Comparison of ENCODE assay signal across 23 mouse cellular contexts in the genomic region with DNA sequence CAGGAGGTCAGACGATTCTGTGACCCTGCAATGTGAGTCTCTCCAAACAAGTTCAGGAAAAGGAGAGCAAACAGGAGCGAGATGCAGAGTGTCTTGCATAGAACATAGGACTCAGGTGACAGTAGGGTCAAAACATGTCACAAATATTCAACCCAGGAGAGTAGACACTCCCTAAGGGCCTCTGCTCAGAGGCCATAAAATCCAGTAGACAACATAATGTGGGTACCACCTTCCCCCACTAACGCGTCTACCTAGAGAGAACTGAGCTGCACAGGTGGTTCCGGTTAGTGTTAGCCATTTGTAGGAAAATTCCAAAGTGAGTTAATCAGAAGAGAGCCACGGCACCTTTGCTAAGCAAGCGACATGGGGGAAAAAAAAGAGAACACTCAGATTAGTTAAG. TPM values are rescaled to one million over a fixed set of nuclear protein-coding genes. Genes with fewer than 3 reads are reported as not detected.
DNase-seq lines count a peak whose midpoint lies in the region.
"Had no signal": no experiment of that assay in that cellular context is flagged by ENCODE, and none has a peak within 500 bp of the region (broad histone marks: within the 10 kb centered on the region; RNA-seq: fewer than 3 reads in every experiment).

No protein-coding gene starts in this region.

- no peaks in the 10 kb centered on the region for H3K9me3 ChIP-seq in limb, embryonic 10.5 days (replicated peaks)
- H3K9me3 ChIP-seq: heart, embryonic 15.5 days; limb, embryonic 13.5 days; midbrain, embryonic 15.5 days; neural tube, embryonic 15.5 days; stomach, embryonic 15.5 days had no signal

- peaks cover 38% of the 10 kb centered on the region for H3K4me1 ChIP-seq in limb, embryonic 10.5 days

- no peaks in the 10 kb centered on the region for H3K36me3 ChIP-seq in limb, embryonic 10.5 days
- H3K36me3 ChIP-seq: heart, embryonic 15.5 days; limb, embryonic 13.5 days; midbrain, embryonic 15.5 days; neural tube, embryonic 15.5 days; stomach, embryonic 15.5 days had no signal

- intact Hi-C loops in heart, postnatal 14 days (cut with DNase I): no loop called here

- peak; percentile 20 for DNase-seq in kidney, adult 18-20 months
- DNase-seq in kidney, postnatal 25 days: no peak
- peak; percentile 45 for DNase-seq in embryo, embryonic 10 days (ENCODE audit: low spot score)
- peak; percentile 32 for DNase-seq in embryo, embryonic 9.5 days (ENCODE audit: extremely low spot score)
- peak; percentile 56 for DNase-seq in limb, embryonic 10.5 days (ENCODE audit: low spot score)
- no peak for DNase-seq in spleen, adult 18-20 months
- no peak for DNase-seq in heart, postnatal 14 days
- DNase-seq: adrenal gland, postnatal 36 days; B cell, adult 2 months; cerebellum, adult 11-12 months; cerebellum, postnatal 36 days; forebrain, postnatal 0 days; layer of hippocampus, adult 9-11 months; right cerebral cortex, postnatal 14 days; thymus, adult 2 months had no signal

- peaks cover 21% of the 10 kb centered on the region for H3K27me3 ChIP-seq in limb, embryonic 10.5 days (ENCODE audit: low read depth, poor library complexity, severe bottlenecking)
- H3K27me3 ChIP-seq: midbrain, embryonic 15.5 days; stomach, embryonic 15.5 days had no signal

- H3K4me3 ChIP-seq in limb, embryonic 10.5 days: no peak overlapping the region
- H3K4me3 ChIP-seq: heart, embryonic 15.5 days; limb, embryonic 13.5 days; midbrain, embryonic 15.5 days; myocyte; neural tube, embryonic 15.5 days; stomach, embryonic 15.5 days had no signal

- WGBS in limb, embryonic 10.5 days: 20% methylated on average over 7 of the region's 7 CpGs

- peak overlapping the region; percentile 71 for H3K27ac ChIP-seq in limb, embryonic 10.5 days
- H3K27ac ChIP-seq: heart, embryonic 15.5 days; limb, embryonic 13.5 days; liver, embryonic 14.5 days; midbrain, embryonic 15.5 days; neural tube, embryonic 15.5 days; stomach, embryonic 15.5 days had no signal

RNA-seq across cellular contexts. Expression of a gene that starts 5.9 kb away (rescaled TPM):
- polyA plus RNA-seq in limb, embryonic 10.5 days (2016; fragmentation: Nextera tagmentation; extraction: Ambion mirVana): 11.3 and 14.5 TPM in 2 replicates
- 1 to 10 TPM; 3.5 to 5.5 TPM for total RNA-seq in heart, postnatal 14 days (2021)
- total RNA-seq: granulocyte monocyte progenitor cell, adult 5-6 weeks had no signal

Comparison
In these comparisons a context has a peak if more than half of its experiments do, and no peak if none do; other contexts are left out.
1. DNase-seq: peak in kidney, adult 18-20 months (single experiment), embryo, embryonic 10 days (single experiment), embryo, embryonic 9.5 days (single experiment) and limb, embryonic 10.5 days (single experiment); none in kidney, postnatal 25 days (0 of 2), spleen, adult 18-20 months (0 of 2) and heart, postnatal 14 days (0 of 2).